Mouse (Mus musculus) olfactory bulb, adult 2 months (tissue): ENCODE results near the gene Gprin1.

Source experiments
- CTCF ChIP-seq: fragments of 200-500 bp; IDR thresholded peaks from 2 replicates; pipeline ENCODE4 v1.5.1; 2012; ENCODE audit warnings: low read depth, mild to moderate bottlenecking, low read length, moderate library complexity; ENCODE audit not compliant: insufficient read depth
- POLR2A ChIP-seq: fragments of 200-500 bp; IDR thresholded peaks from 2 replicates; pipeline ENCODE4 v1.6.1; 2012; ENCODE audit warnings: mild to moderate bottlenecking, low read depth, low read length, moderate library complexity; ENCODE audit not compliant: insufficient read depth

- no peak for TF ChIP-seq CTCF
- TF ChIP-seq POLR2A: no peak
Measured at GRCm38 (mm10) chr13:54756156-54756712, 6.6 kb upstream of the Gprin1 start.
